Mouse (Mus musculus) heart, embryonic 15.5 days (tissue): ENCODE measurements around the gene Ms4a10. TPM values are rescaled to one million over a fixed set of nuclear protein-coding genes. Genes with fewer than 3 reads are reported as not detected.

ENCODE experiments used
- ATAC-seq: fragments of 200-750 bp; cut with Nextera tagmentation; replicated peaks from 2 replicates; pipeline ENCODE4 v1.8.0; 2017; ENCODE audit warnings: low read depth, moderate TSS enrichment; ENCODE audit not compliant: insufficient number of reproducible peaks, insufficient read depth, low FRiP score
- H3K27ac ChIP-seq: fragments of 300-500 bp; sonication (generic); 2 replicates; pipeline ENCODE4 v1.5.1; 2015; ENCODE audit warnings: mild to moderate bottlenecking, inconsistent platforms
- H3K27me3 ChIP-seq: fragments of 300-500 bp; sonication (generic); 2 replicates; pipeline ENCODE4 v1.6.1; 2015; ENCODE audit warnings: inconsistent platforms
- H3K36me3 ChIP-seq: fragments of 300-500 bp; sonication (generic); 2 replicates; pipeline ENCODE4 v1.6.1; 2015; ENCODE audit warnings: mild to moderate bottlenecking, inconsistent platforms
- H3K4me1 ChIP-seq: fragments of 300-500 bp; sonication (generic); replicated peaks from 2 replicates; pipeline ENCODE4 v1.6.1; 2015; ENCODE audit warnings: inconsistent platforms
- H3K4me2 ChIP-seq: fragments of 300-500 bp; sonication (generic); 2 replicates; pipeline ENCODE4 v1.6.1; 2015; ENCODE audit warnings: inconsistent platforms, mild to moderate bottlenecking, moderate library complexity
- H3K4me3 ChIP-seq: fragments of 300-500 bp; sonication (generic); 2 replicates; pipeline ENCODE4 v1.5.1; 2015; ENCODE audit warnings: mild to moderate bottlenecking, inconsistent platforms
- H3K9ac ChIP-seq: fragments of 300-500 bp; sonication (generic); 2 replicates; pipeline ENCODE4 v1.6.1; 2015; ENCODE audit warnings: mild to moderate bottlenecking, inconsistent platforms
- H3K9me3 ChIP-seq: fragments of 300-500 bp; sonication (generic); replicated peaks from 2 replicates; pipeline ENCODE4 v1.6.1; 2016; ENCODE audit warnings: inconsistent platforms
- WGBS: fragments of 180-500 bp; shearing (Covaris S2); methylation state at CpG from one replicate; pipeline ENCODE4 v1.1.7; 2015; ENCODE audit warnings: mixed read lengths; 5-methylcytosine and 5-hydroxymethylcytosine counted together
- polyA plus RNA-seq: library from polyadenylated mRNA; unstranded; fragments of >200 nt; fragmentation: Nextera tagmentation; extraction: Ambion mirVana; gene quantifications from 2 replicates; pipeline ENCODE4 v1.2.1, GENCODE M21; 2015

Ms4a10 gene
- polyA plus RNA-seq, 1 experiment from 2014 or later, result not detected

- no peaks in the 10 kb centered on the region for H3K36me3 ChIP-seq
- H3K9ac ChIP-seq, result no peak overlapping the region
- H3K27ac ChIP-seq, result no peak overlapping the region
- no peak overlapping the region for H3K4me2 ChIP-seq
- no peak overlapping the region for H3K4me3 ChIP-seq
- H3K4me1 ChIP-seq, result peaks cover 15% of the 10 kb centered on the region
- 50% methylated on average over 5 of the region's 5 CpGs for WGBS
- no peak for ATAC-seq
- no peaks in the 10 kb centered on the region for H3K9me3 ChIP-seq
- H3K27me3 ChIP-seq, result no peaks in the 10 kb centered on the region
Measured at GRCm38 (mm10) chr19:10916506-10916905, 58.0 kb downstream of the Ms4a10 start.

GRCm38 (mm10) chr19:10914870-10915269, 59.6 kb downstream of the Ms4a10 start:
- no peak overlapping the region for H3K9ac ChIP-seq
- no peak overlapping the region for H3K4me2 ChIP-seq
- H3K36me3 ChIP-seq, result no peaks in the 10 kb centered on the region
- 56% methylated on average over 2 of the region's 2 CpGs for WGBS
- no peak overlapping the region for H3K4me3 ChIP-seq
- ATAC-seq, result no peak
- peak overlapping the region; percentile 65 for H3K27ac ChIP-seq
- H3K27me3 ChIP-seq, result no peaks in the 10 kb centered on the region
- no peaks in the 10 kb centered on the region for H3K9me3 ChIP-seq
- H3K4me1 ChIP-seq, result peaks cover 18% of the 10 kb centered on the region

DNA sequence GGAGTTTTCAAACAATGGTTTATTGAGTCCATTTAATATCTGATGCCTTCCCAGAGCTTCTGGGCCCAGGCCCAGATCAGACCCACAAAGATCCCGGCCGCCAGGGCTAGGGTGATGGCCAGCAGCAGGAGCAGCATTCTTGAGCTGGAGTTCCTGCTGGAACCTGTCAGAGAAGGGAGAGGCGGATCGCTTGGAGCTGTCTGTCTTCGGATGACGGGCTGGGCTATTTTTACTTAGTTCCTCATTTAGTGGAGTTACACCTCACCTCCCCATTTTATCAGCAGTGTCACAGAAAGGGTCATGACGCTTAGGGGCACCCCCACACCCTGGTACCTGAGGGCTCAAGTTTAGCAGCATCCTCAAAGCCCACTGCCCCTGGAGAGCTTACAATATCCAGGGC, 60.2 kb downstream of the Ms4a10 start:
- no peaks in the 10 kb centered on the region for H3K27me3 ChIP-seq
- H3K4me2 ChIP-seq, result 0 out of 2 replicates have a peak overlapping the region, but pooled peaks have one; percentile 11
- 21% methylated on average over 7 of the region's 7 CpGs for WGBS
- peak; percentile 53; the same call in 1 of the 2 replicates for ATAC-seq
- no peak overlapping the region for H3K9ac ChIP-seq
- no peaks in the 10 kb centered on the region for H3K9me3 ChIP-seq
- H3K36me3 ChIP-seq, result no peaks in the 10 kb centered on the region
- H3K4me3 ChIP-seq, result no peak overlapping the region
- peak overlapping the region; percentile 65 for H3K27ac ChIP-seq
- peaks cover 23% of the 10 kb centered on the region for H3K4me1 ChIP-seq

Other genes starting within 250 kb of the Ms4a10 start
- 0.53 and 1.4 TPM in 2 replicates for gene Cd5, start 235.7 kb downstream of the Ms4a10 start, polyA plus RNA-seq
- 0.56 TPM in 1 of 2 replicates, not detected in the other for gene Cd6, start 144.6 kb downstream of the Ms4a10 start, polyA plus RNA-seq
- 0.30 and 0.99 TPM in 2 replicates for gene Slc15a3, start 134.9 kb downstream of the Ms4a10 start, polyA plus RNA-seq
- 40.8 and 48.7 TPM in 2 replicates for gene Tmem132a, start 104.7 kb downstream of the Ms4a10 start, polyA plus RNA-seq
- gene Tmem109, start 92.7 kb downstream of the Ms4a10 start, polyA plus RNA-seq, result 93.2 and 106 TPM in 2 replicates
- gene Prpf19, start 79.4 kb downstream of the Ms4a10 start, polyA plus RNA-seq, result 29.4 and 31.2 TPM in 2 replicates
- gene Zp1, start 54.0 kb downstream of the Ms4a10 start, polyA plus RNA-seq, result not detected in 2 replicates
- gene Ptgdr2, start 37.5 kb downstream of the Ms4a10 start, polyA plus RNA-seq, result 0.06 and 0.25 TPM in 2 replicates
- 15.3 and 17.0 TPM in 2 replicates for gene Ccdc86, start 25.4 kb downstream of the Ms4a10 start, polyA plus RNA-seq
- gene Ms4a15, start 18.6 kb upstream of the Ms4a10 start, polyA plus RNA-seq, result not detected in 2 replicates
- not detected in 2 replicates for gene Ms4a18, start 43.4 kb upstream of the Ms4a10 start, polyA plus RNA-seq
- gene Ms4a8a, start 106.4 kb upstream of the Ms4a10 start, polyA plus RNA-seq, result 0.11 TPM in 1 of 2 replicates, not detected in the other
- gene 1700017D01Rik, start 156.2 kb upstream of the Ms4a10 start, polyA plus RNA-seq, result not detected in 2 replicates
- gene 1700025F22Rik, start 190.7 kb upstream of the Ms4a10 start, polyA plus RNA-seq, result not detected in 2 replicates
- gene Ms4a13, start 222.1 kb upstream of the Ms4a10 start, polyA plus RNA-seq, result not detected in 2 replicates